Mouse (Mus musculus): ENCODE measurements around the gene Ddhd1. TPM values are rescaled to one million over a fixed set of nuclear protein-coding genes. Genes with fewer than 3 reads are reported as not detected.

Ddhd1 gene
- total and polyA plus RNA-seq, 3 experiments = 7.8 to 18.4 (median 12.7) TPM

DNA sequence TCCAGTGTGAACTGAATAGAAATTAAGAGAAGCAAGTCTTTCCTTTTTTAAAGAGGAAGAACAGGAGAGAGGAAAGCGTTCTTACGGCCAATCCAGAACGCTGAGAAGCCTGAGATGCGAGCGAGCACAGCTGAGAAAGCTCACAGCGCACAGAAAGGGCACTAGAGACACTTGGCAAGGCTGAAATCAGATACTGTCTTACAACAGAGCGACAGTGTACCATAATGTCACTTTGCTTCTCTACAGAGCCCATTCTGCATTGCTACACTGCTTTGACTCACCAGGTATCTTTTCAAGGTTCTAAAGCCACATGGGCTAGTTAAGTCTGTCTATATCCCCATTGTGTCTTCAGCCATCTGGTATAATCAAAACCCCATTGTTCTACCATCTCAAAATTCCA is 13.7 kb downstream of the Ddhd1 start:
- H3K9ac ChIP-seq (ENCODE audit: insufficient read depth, low read depth) = no peak overlapping the region
- no peak overlapping the region for H3K4me2 ChIP-seq (ENCODE audit: insufficient read depth, low read depth, poor library complexity, severe bottlenecking)
- peaks cover 7 to 31% of the 10 kb centered on the region in 2 experiments for H3K4me1 ChIP-seq (ENCODE audit: control insufficient read depth in 1 of 2, insufficient read depth in 2 of 2)
- H3K36me3 ChIP-seq (replicated peaks in 1 of 2; ENCODE audit: control insufficient read depth in 1 of 2, insufficient read depth in 1 of 2, low read length in 1 of 2) = peaks cover 0 to 19% of the 10 kb centered on the region in 2 experiments
- in situ Hi-C loops (cut with MboI; ENCODE audit: low pct_ligation_motif_present, low pct_unique_long_range_greater_than_20kb, low sequenced_read_pairs) = no loop called here
- no peak for TF ChIP-seq ZMIZ1 (IDR thresholded peaks at IDR 0.05; ENCODE audit: low read depth, low read length)
- no peak for TF ChIP-seq ZC3H11A (IDR thresholded peaks at IDR 0.05; ENCODE audit: low read depth, low read length)
- no peak for TF ChIP-seq GABPA (IDR thresholded peaks at IDR 0.05; ENCODE audit: insufficient replicate concordance, low read depth, low read length)
- TF ChIP-seq TCF12 (IDR thresholded peaks at IDR 0.05; ENCODE audit: low read depth, low read length) = no peak
- no peak for TF ChIP-seq NRF1 (IDR thresholded peaks at IDR 0.05; ENCODE audit: low read depth, low read length)
- TF ChIP-seq IRF4 (IDR thresholded peaks at IDR 0.05; ENCODE audit: low read depth, low read length) = no peak
- TF ChIP-seq TBP (conservative IDR thresholded peaks at IDR 0.05; ENCODE audit: low read depth, low read length) = no peak
- TF ChIP-seq CTCF (conservative IDR thresholded peaks at IDR 0.05 in 1 of 2, IDR thresholded peaks at IDR 0.05 in 1 of 2; ENCODE audit: low read depth in 2 of 2, low read length in 2 of 2) = no peak
- TF ChIP-seq EP300 (IDR thresholded peaks at IDR 0.05; ENCODE audit: low read length) = no peak
- H3K79me2 ChIP-seq (replicated peaks; ENCODE audit: control insufficient read depth, extremely low read depth, insufficient read depth, poor library complexity, severe bottlenecking) = no peaks in the 10 kb centered on the region; the same call in 1 of the 2 replicates
- H3K27me3 ChIP-seq (replicated peaks) = no peaks in the 10 kb centered on the region
- no peak overlapping the region for H3K4me3 ChIP-seq (replicated peaks in 1 of 3; ENCODE audit: low read depth in 2 of 3, low read length in 2 of 3, poor library complexity in 1 of 3)
- dilution Hi-C loops (cut with MboI; ENCODE audit: extremely low pct_ligation_motif_present, extremely low pct_unique_long_range_greater_than_20kb, low sequenced_read_pairs) = no loop called here
- no peaks in the 10 kb centered on the region for H3K9me3 ChIP-seq (replicated peaks; ENCODE audit: low read length)
- DNase-seq (ENCODE audit: extremely low read depth) = no peak
- no peak overlapping the region for H3K27ac ChIP-seq (ENCODE audit: insufficient read depth, low read depth)

- peaks cover 0 to 19% of the 10 kb centered on the region in 2 experiments for H3K36me3 ChIP-seq (replicated peaks in 1 of 2; ENCODE audit: control insufficient read depth in 1 of 2, insufficient read depth in 1 of 2, low read length in 1 of 2)
- H3K4me3 ChIP-seq (replicated peaks in 1 of 3; ENCODE audit: low read depth in 2 of 3, low read length in 2 of 3, poor library complexity in 1 of 3) = no peak overlapping the region
- H3K27ac ChIP-seq (ENCODE audit: insufficient read depth, low read depth) = no peak overlapping the region
- DNase-seq (ENCODE audit: extremely low read depth) = no peak
- dilution Hi-C loops (cut with MboI; ENCODE audit: extremely low pct_ligation_motif_present, extremely low pct_unique_long_range_greater_than_20kb, low sequenced_read_pairs) (no loop called here), in situ Hi-C loops (cut with MboI; ENCODE audit: low pct_ligation_motif_present, low pct_unique_long_range_greater_than_20kb, low sequenced_read_pairs) (no loop called here)
- no peaks in the 10 kb centered on the region; the same call in 1 of the 2 replicates for H3K79me2 ChIP-seq (replicated peaks; ENCODE audit: control insufficient read depth, extremely low read depth, insufficient read depth, poor library complexity, severe bottlenecking)
- H3K4me2 ChIP-seq (ENCODE audit: insufficient read depth, low read depth, poor library complexity, severe bottlenecking) = no peak overlapping the region
- TF ChIP-seq IRF4 (IDR thresholded peaks at IDR 0.05; ENCODE audit: low read depth, low read length) = no peak
- TF ChIP-seq ETS1 (conservative IDR thresholded peaks at IDR 0.05; ENCODE audit: low read depth, low read length) = no peak
- TF ChIP-seq PAX5 (IDR thresholded peaks at IDR 0.05; ENCODE audit: low read length) = no peak
- no peak for TF ChIP-seq ZKSCAN1 (IDR thresholded peaks at IDR 0.05; ENCODE audit: borderline replicate concordance, low read depth, low read length)
- TF ChIP-seq GABPA (IDR thresholded peaks at IDR 0.05; ENCODE audit: insufficient replicate concordance, low read depth, low read length) = no peak
- no peak for TF ChIP-seq POLR2A (IDR thresholded peaks at IDR 0.05; ENCODE audit: low read depth, low read length)
- TF ChIP-seq NELFE (IDR thresholded peaks at IDR 0.05; ENCODE audit: low read depth, low read length) = no peak
- no peak for TF ChIP-seq MYC (IDR thresholded peaks at IDR 0.05; ENCODE audit: low read depth, low read length)
- TF ChIP-seq TCF12 (IDR thresholded peaks at IDR 0.05; ENCODE audit: low read depth, low read length) = no peak
- no peak for TF ChIP-seq TBP (conservative IDR thresholded peaks at IDR 0.05; ENCODE audit: low read depth, low read length)
- TF ChIP-seq MAX (IDR thresholded peaks at IDR 0.05; ENCODE audit: low read length) = no peak
- TF ChIP-seq USF2 (conservative IDR thresholded peaks at IDR 0.05; ENCODE audit: low read depth, low read length) = no peak
- no peak for TF ChIP-seq JUN (IDR thresholded peaks at IDR 0.05; ENCODE audit: insufficient read depth, low read depth, low read length)
- TF ChIP-seq MAZ (IDR thresholded peaks at IDR 0.05; ENCODE audit: low read depth, low read length) = no peak
- TF ChIP-seq KAT2A (IDR thresholded peaks at IDR 0.05; ENCODE audit: insufficient replicate concordance, low read length) = no peak
- no peak for TF ChIP-seq CTCF (conservative IDR thresholded peaks at IDR 0.05 in 1 of 2, IDR thresholded peaks at IDR 0.05 in 1 of 2; ENCODE audit: low read depth in 2 of 2, low read length in 2 of 2)
- no peak for TF ChIP-seq ZMIZ1 (IDR thresholded peaks at IDR 0.05; ENCODE audit: low read depth, low read length)
- no peaks in the 10 kb centered on the region for H3K9me3 ChIP-seq (replicated peaks; ENCODE audit: low read length)
- peaks cover 7 to 24% of the 10 kb centered on the region in 2 experiments for H3K4me1 ChIP-seq (ENCODE audit: control insufficient read depth in 1 of 2, insufficient read depth in 2 of 2)
- H3K27me3 ChIP-seq (replicated peaks) = no peaks in the 10 kb centered on the region
- no peak overlapping the region for H3K9ac ChIP-seq (ENCODE audit: insufficient read depth, low read depth)
These were observed 14.5 kb downstream of the Ddhd1 start for GRCm38 (mm10) chr14:45643461-45643860.

All from CH12.LX (cell line).